Mouse (Mus musculus): ENCODE measurements around the gene Htr3a. TPM values are rescaled to one million over a fixed set of nuclear protein-coding genes. Genes with fewer than 3 reads are reported as not detected.
A peak's percentile ranks its signal among the peaks of the same experiment; 100 is the strongest.

Htr3a gene
- polyA plus RNA-seq (2014; fragmentation: Nextera tagmentation; extraction: Ambion mirVana): 0.16 TPM in 1 of 2 replicates, not detected in the other

GRCm38 (mm10) chr9:48910885-48911537 lies at the start of gene Htr3a:
Htr3a (minus strand) TSS chr9:48911099.
- 5% methylated on average over 9 of the region's 9 CpGs for WGBS
- no peaks in the 10 kb centered on the region for H3K4me1 ChIP-seq (ENCODE audit: control insufficient read depth, insufficient read depth, low read length)
- no peak within 1 kb of the TSS for H3K9ac ChIP-seq (ENCODE audit: low read length)
- ATAC-seq (ENCODE audit: insufficient read depth, low FRiP score, low TSS enrichment) (no peak), DNase-seq (ENCODE audit: low spot score) (peak; percentile 39)
- no peak within 1 kb of the TSS for H3K27ac ChIP-seq (ENCODE audit: low read depth, low read length)
- H3K9me3 ChIP-seq (ENCODE audit: control insufficient read depth, low read length): no peaks in the 10 kb centered on the region
- H3K36me3 ChIP-seq (ENCODE audit: control insufficient read depth, insufficient read depth, low read length): no peaks in the 10 kb centered on the region
- H3K4me2 ChIP-seq (ENCODE audit: low read depth): 0 out of 2 replicates have a peak within 1 kb of the TSS, but pooled peaks have one; percentile 22
- no peaks in the 10 kb centered on the region for H3K27me3 ChIP-seq (ENCODE audit: control insufficient read depth, insufficient read depth, low read length)
- no peak within 1 kb of the TSS for H3K4me3 ChIP-seq (ENCODE audit: low read depth, low read length)

GRCm38 (mm10) chr9:48947565-48947964 lies 36.7 kb upstream of the Htr3a start:
- H3K27me3 ChIP-seq (ENCODE audit: control insufficient read depth, insufficient read depth, low read length): no peaks in the 10 kb centered on the region
- no peaks in the 10 kb centered on the region for H3K36me3 ChIP-seq (ENCODE audit: control insufficient read depth, insufficient read depth, low read length)
- no peak overlapping the region for H3K9ac ChIP-seq (ENCODE audit: low read length)
- no peaks in the 10 kb centered on the region for H3K9me3 ChIP-seq (ENCODE audit: control insufficient read depth, low read length)
- H3K4me1 ChIP-seq (ENCODE audit: control insufficient read depth, insufficient read depth, low read length): no peaks in the 10 kb centered on the region
- H3K4me2 ChIP-seq (ENCODE audit: low read depth): no peak overlapping the region
- no peak overlapping the region for H3K4me3 ChIP-seq (ENCODE audit: low read depth, low read length)
- WGBS: 90% methylated on average over 4 of the region's 4 CpGs
- no peak for DNase-seq (ENCODE audit: low spot score)
- no peak overlapping the region for H3K27ac ChIP-seq (ENCODE audit: low read depth, low read length)
- ATAC-seq (ENCODE audit: insufficient read depth, low FRiP score, low TSS enrichment): no peak

GRCm38 (mm10) chr9:48942349-48942748 lies 31.4 kb upstream of the Htr3a start:
- DNase-seq (ENCODE audit: low spot score) (no peak), ATAC-seq (ENCODE audit: insufficient read depth, low FRiP score, low TSS enrichment) (no peak)
- H3K36me3 ChIP-seq (ENCODE audit: control insufficient read depth, insufficient read depth, low read length): no peaks in the 10 kb centered on the region
- WGBS: 85% methylated on average over 1 of the region's 1 CpGs
- H3K4me1 ChIP-seq (ENCODE audit: control insufficient read depth, insufficient read depth, low read length): no peaks in the 10 kb centered on the region
- H3K4me2 ChIP-seq (ENCODE audit: low read depth): no peak overlapping the region
- no peak overlapping the region for H3K4me3 ChIP-seq (ENCODE audit: low read depth, low read length)
- no peaks in the 10 kb centered on the region for H3K9me3 ChIP-seq (ENCODE audit: control insufficient read depth, low read length)
- no peak overlapping the region for H3K9ac ChIP-seq (ENCODE audit: low read length)
- no peak overlapping the region for H3K27ac ChIP-seq (ENCODE audit: low read depth, low read length)
- H3K27me3 ChIP-seq (ENCODE audit: control insufficient read depth, insufficient read depth, low read length): no peaks in the 10 kb centered on the region

GRCm38 (mm10) chr9:48929436-48929835 lies 18.5 kb upstream of the Htr3a start:
- Histone ChIP-seq H3K9ac (ENCODE audit: low read length) (no peak overlapping the region), H3K4me1 (ENCODE audit: control insufficient read depth, insufficient read depth, low read length) (no peaks in the 10 kb centered on the region), H3K36me3 (ENCODE audit: control insufficient read depth, insufficient read depth, low read length) (no peaks in the 10 kb centered on the region), H3K27ac (ENCODE audit: low read depth, low read length) (no peak overlapping the region), H3K4me2 (ENCODE audit: low read depth) (no peak overlapping the region), H3K4me3 (ENCODE audit: low read depth, low read length) (no peak overlapping the region), H3K27me3 (ENCODE audit: control insufficient read depth, insufficient read depth, low read length) (no peaks in the 10 kb centered on the region), H3K9me3 (ENCODE audit: control insufficient read depth, low read length) (no peaks in the 10 kb centered on the region)
- WGBS: 83% methylated on average over 5 of the region's 5 CpGs
- DNase-seq (ENCODE audit: low spot score) (no peak), ATAC-seq (ENCODE audit: insufficient read depth, low FRiP score, low TSS enrichment) (no peak)

- Histone ChIP-seq H3K27me3 (ENCODE audit: control insufficient read depth, insufficient read depth, low read length) (no peaks in the 10 kb centered on the region), H3K4me3 (ENCODE audit: low read depth, low read length) (no peak overlapping the region), H3K9me3 (ENCODE audit: control insufficient read depth, low read length) (no peaks in the 10 kb centered on the region), H3K9ac (ENCODE audit: low read length) (no peak overlapping the region), H3K36me3 (ENCODE audit: control insufficient read depth, insufficient read depth, low read length) (no peaks in the 10 kb centered on the region), H3K27ac (ENCODE audit: low read depth, low read length) (no peak overlapping the region), H3K4me2 (ENCODE audit: low read depth) (no peak overlapping the region), H3K4me1 (ENCODE audit: control insufficient read depth, insufficient read depth, low read length) (no peaks in the 10 kb centered on the region)
- 71% methylated on average over 3 of the region's 3 CpGs for WGBS
- no peak for ATAC-seq (ENCODE audit: insufficient read depth, low FRiP score, low TSS enrichment)
- no peak for DNase-seq (ENCODE audit: low spot score)
These were observed 17.9 kb upstream of the Htr3a start for GRCm38 (mm10) chr9:48928781-48929180.

GRCm38 (mm10) chr9:48916011-48916788 lies 5.3 kb upstream of the Htr3a start:
- no peak overlapping the region for H3K4me2 ChIP-seq (ENCODE audit: low read depth)
- no peaks in the 10 kb centered on the region for H3K36me3 ChIP-seq (ENCODE audit: control insufficient read depth, insufficient read depth, low read length)
- H3K27ac ChIP-seq (ENCODE audit: low read depth, low read length): no peak overlapping the region
- no peak overlapping the region for H3K4me3 ChIP-seq (ENCODE audit: low read depth, low read length)
- H3K4me1 ChIP-seq (ENCODE audit: control insufficient read depth, insufficient read depth, low read length): no peaks in the 10 kb centered on the region
- H3K9me3 ChIP-seq (ENCODE audit: control insufficient read depth, low read length): no peaks in the 10 kb centered on the region
- no peaks in the 10 kb centered on the region for H3K27me3 ChIP-seq (ENCODE audit: control insufficient read depth, insufficient read depth, low read length)
- DNase-seq (ENCODE audit: low spot score) (no peak), ATAC-seq (ENCODE audit: insufficient read depth, low FRiP score, low TSS enrichment) (no peak)
- H3K9ac ChIP-seq (ENCODE audit: low read length): no peak overlapping the region
- 81% methylated on average over 18 of the region's 18 CpGs for whole genome bisulfite sequencing

- no peaks in the 10 kb centered on the region for H3K27me3 ChIP-seq (ENCODE audit: control insufficient read depth, insufficient read depth, low read length)
- H3K27ac ChIP-seq (ENCODE audit: low read depth, low read length): no peak overlapping the region
- H3K4me1 ChIP-seq (ENCODE audit: control insufficient read depth, insufficient read depth, low read length): no peaks in the 10 kb centered on the region
- WGBS: 84% methylated on average over 5 of the region's 5 CpGs
- ATAC-seq (ENCODE audit: insufficient read depth, low FRiP score, low TSS enrichment): no peak
- H3K4me3 ChIP-seq (ENCODE audit: low read depth, low read length): no peak overlapping the region
- no peak overlapping the region for H3K9ac ChIP-seq (ENCODE audit: low read length)
- DNase-seq (ENCODE audit: low spot score): no peak
- no peak overlapping the region for H3K4me2 ChIP-seq (ENCODE audit: low read depth)
- H3K9me3 ChIP-seq (ENCODE audit: control insufficient read depth, low read length): no peaks in the 10 kb centered on the region
- no peaks in the 10 kb centered on the region for H3K36me3 ChIP-seq (ENCODE audit: control insufficient read depth, insufficient read depth, low read length)
These were observed 6.5 kb downstream of the Htr3a start for GRCm38 (mm10) chr9:48904421-48904820.

- no peak overlapping the region for H3K4me3 ChIP-seq (ENCODE audit: low read depth, low read length)
- ATAC-seq (ENCODE audit: insufficient read depth, low FRiP score, low TSS enrichment): no peak
- 65% methylated on average over 2 of the region's 2 CpGs for WGBS
- no peak for DNase-seq (ENCODE audit: low spot score)
- H3K9ac ChIP-seq (ENCODE audit: low read length): no peak overlapping the region
- H3K4me2 ChIP-seq (ENCODE audit: low read depth): no peak overlapping the region
- no peaks in the 10 kb centered on the region for H3K9me3 ChIP-seq (ENCODE audit: control insufficient read depth, low read length)
- no peak overlapping the region for H3K27ac ChIP-seq (ENCODE audit: low read depth, low read length)
- H3K4me1 ChIP-seq (ENCODE audit: control insufficient read depth, insufficient read depth, low read length): no peaks in the 10 kb centered on the region
- no peaks in the 10 kb centered on the region for H3K36me3 ChIP-seq (ENCODE audit: control insufficient read depth, insufficient read depth, low read length)
- H3K27me3 ChIP-seq (ENCODE audit: control insufficient read depth, insufficient read depth, low read length): no peaks in the 10 kb centered on the region
These were observed 7.1 kb downstream of the Htr3a start for GRCm38 (mm10) chr9:48903766-48904165.

- 33% methylated on average over 8 of the region's 8 CpGs for WGBS
- no peaks in the 10 kb centered on the region for H3K9me3 ChIP-seq (ENCODE audit: control insufficient read depth, low read length)
- ATAC-seq (ENCODE audit: insufficient read depth, low FRiP score, low TSS enrichment) (no peak), DNase-seq (ENCODE audit: low spot score) (peak; percentile 42)
- H3K4me1 ChIP-seq (ENCODE audit: control insufficient read depth, insufficient read depth, low read length): 0 out of 2 replicates have a peak, but pooled peaks cover 3% of the 10 kb centered on the region
- H3K27ac ChIP-seq (ENCODE audit: low read depth, low read length): no peak overlapping the region
- no peaks in the 10 kb centered on the region for H3K36me3 ChIP-seq (ENCODE audit: control insufficient read depth, insufficient read depth, low read length)
- H3K4me2 ChIP-seq (ENCODE audit: low read depth): no peak overlapping the region
- no peak overlapping the region for H3K9ac ChIP-seq (ENCODE audit: low read length)
- H3K4me3 ChIP-seq (ENCODE audit: low read depth, low read length): no peak overlapping the region
- no peaks in the 10 kb centered on the region for H3K27me3 ChIP-seq (ENCODE audit: control insufficient read depth, insufficient read depth, low read length)
These were observed 12.3 kb downstream of the Htr3a start for GRCm38 (mm10) chr9:48898551-48898950.

Measured in neural tube, embryonic 11.5 days (tissue).